Mouse (Mus musculus) C2C12 (cell line): Measurements from ENCODE around the gene Tekt5. TPM values are rescaled to one million over a fixed set of nuclear protein-coding genes. Genes with fewer than 3 reads are reported as not detected.

Experiments
- H3K27me3 ChIP-seq: one replicate; pipeline ENCODE4 v1.6.1; 2011; ENCODE audit not compliant: control insufficient read depth, insufficient read depth, insufficient read length
- H3K36me3 ChIP-seq: one replicate; pipeline ENCODE4 v1.6.1; 2011; ENCODE audit not compliant: control insufficient read depth, insufficient read depth
- H3K4me3 ChIP-seq: one replicate; pipeline ENCODE4 v1.5.1; 2011; ENCODE audit warnings: mild to moderate bottlenecking, control low read depth; ENCODE audit not compliant: poor library complexity, insufficient read depth, severe bottlenecking
- H3K79me2 ChIP-seq: one replicate; pipeline ENCODE4 v1.6.1; 2011; ENCODE audit not compliant: control insufficient read depth, insufficient read depth
- H3K79me3 ChIP-seq: one replicate; pipeline ENCODE4 v1.6.1; 2011; ENCODE audit warnings: low read depth, control low read depth
- H3ac ChIP-seq: one replicate; pipeline ENCODE3; 2011; ENCODE audit warnings: low read depth; ENCODE audit not compliant: control insufficient read depth, insufficient read length
- CEBPB ChIP-seq: IDR thresholded peaks from one replicate; pipeline ENCODE4 v1.6.1; 2011; ENCODE audit warnings: low read depth, mild to moderate bottlenecking, control low read depth, moderate library complexity
- CTCF ChIP-seq: IDR thresholded peaks from one replicate; pipeline ENCODE4 v1.5.1; 2011; ENCODE audit not compliant: control insufficient read depth, insufficient read depth, insufficient read length
- FOSL1 ChIP-seq: IDR thresholded peaks from one replicate; pipeline ENCODE4 v1.8.0; 2011; ENCODE audit warnings: mild to moderate bottlenecking, low read length; ENCODE audit not compliant: poor library complexity, insufficient read depth, severe bottlenecking
- MAX ChIP-seq: IDR thresholded peaks from one replicate; pipeline ENCODE4 v1.6.1; 2011; ENCODE audit warnings: mild to moderate bottlenecking, control low read depth
- MYOD1 ChIP-seq: IDR thresholded peaks from one replicate; pipeline ENCODE4 v1.6.1; 2011; ENCODE audit warnings: low read depth; ENCODE audit not compliant: control insufficient read depth, insufficient read length
- MYOG ChIP-seq: IDR thresholded peaks from one replicate; pipeline ENCODE4 v1.6.1; 2011; ENCODE audit not compliant: control insufficient read depth, insufficient read length; ENCODE audit errors: extremely low read depth
- USF1 ChIP-seq: IDR thresholded peaks from one replicate; pipeline ENCODE4 v1.6.1; 2011; ENCODE audit warnings: low read depth, mild to moderate bottlenecking, control low read depth, moderate library complexity
- polyA plus RNA-seq: library from polyadenylated mRNA; unstranded; fragments of >200 nt; fragmentation: generic; extraction: Trizol; gene quantifications from one replicate; pipeline ENCODE4 v1.2.1, GENCODE M21; 2012; ENCODE audit warnings: missing spikeins

Gene Tekt5
- polyA plus RNA-seq, 1 experiment, result not detected

DNA sequence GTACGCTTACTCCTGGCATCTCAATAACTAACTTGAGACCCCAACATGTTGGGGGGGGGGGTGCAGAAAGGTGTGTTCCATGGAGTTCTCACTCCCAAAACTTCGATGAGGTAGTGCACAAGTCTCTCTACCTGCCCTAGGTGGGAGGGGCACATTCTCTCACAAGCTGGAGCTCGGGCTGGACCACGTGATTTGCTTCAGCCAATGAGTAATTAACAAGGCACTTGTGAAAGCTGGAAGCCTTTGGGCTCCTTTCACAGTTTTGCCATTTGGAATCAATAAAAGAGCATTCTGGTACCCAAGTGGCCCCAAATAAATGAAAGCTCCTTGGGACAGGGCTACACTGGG is 78.1 kb downstream of the Tekt5 start:
- H3K27me3 ChIP-seq, result no peaks in the 10 kb centered on the region
- H3K79me2 ChIP-seq, result peaks cover 13% of the 10 kb centered on the region
- TF ChIP-seq FOSL1, result no peak
- no peak for TF ChIP-seq MYOD1
- no peak for TF ChIP-seq USF1
- no peak for TF ChIP-seq CTCF
- no peak for TF ChIP-seq MYOG
- H3K36me3 ChIP-seq, result no peaks in the 10 kb centered on the region
- no peak overlapping the region for H3ac ChIP-seq
- no peak overlapping the region for H3K4me3 ChIP-seq
- peaks cover 6% of the 10 kb centered on the region for H3K79me3 ChIP-seq

DNA sequence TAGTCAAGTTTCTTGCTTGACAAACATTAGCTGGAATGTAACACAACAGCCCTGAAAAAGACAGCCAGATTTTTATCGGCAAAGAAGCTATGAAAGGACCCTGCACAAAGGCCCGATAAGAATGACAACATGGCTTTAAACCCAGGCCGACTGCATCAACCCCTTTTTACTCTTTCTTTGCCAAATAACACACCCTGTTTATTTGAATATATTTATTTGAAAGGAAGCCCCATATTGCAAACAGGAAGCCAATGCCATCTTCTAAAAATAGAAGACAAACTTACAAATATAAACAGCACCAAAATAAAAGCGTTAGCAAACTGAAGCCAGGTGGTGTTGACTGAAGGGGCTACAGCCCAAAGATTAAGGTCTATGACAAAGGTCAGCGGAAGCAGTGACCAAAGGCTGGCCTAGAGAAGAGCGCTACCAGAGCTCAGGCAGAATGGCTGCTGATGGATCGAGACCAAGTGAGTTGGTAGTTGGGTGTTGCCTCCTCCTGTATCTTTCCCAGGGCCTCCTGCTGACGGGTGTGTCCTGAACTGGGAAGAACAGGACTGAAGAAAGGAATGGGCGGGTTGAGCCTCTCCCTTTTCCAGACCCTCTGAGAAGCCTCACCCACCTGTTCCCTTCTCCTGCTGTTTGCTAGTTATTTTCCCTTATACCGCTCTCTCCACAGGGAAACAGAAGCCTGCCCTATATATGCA is 78.6 kb downstream of the Tekt5 start:
- Histone ChIP-seq H3K4me3 (no peak overlapping the region), H3K79me3 (peaks cover 6% of the 10 kb centered on the region), H3K27me3 (no peaks in the 10 kb centered on the region), H3ac (no peak overlapping the region), H3K36me3 (no peaks in the 10 kb centered on the region), H3K79me2 (peaks cover 19% of the 10 kb centered on the region)
- no peak for TF ChIP-seq FOSL1
- TF ChIP-seq MAX, result no peak
- TF ChIP-seq MYOG, result no peak
- TF ChIP-seq MYOD1, result no peak
- TF ChIP-seq CTCF, result no peak
- no peak for TF ChIP-seq CEBPB
- TF ChIP-seq USF1, result no peak

DNA sequence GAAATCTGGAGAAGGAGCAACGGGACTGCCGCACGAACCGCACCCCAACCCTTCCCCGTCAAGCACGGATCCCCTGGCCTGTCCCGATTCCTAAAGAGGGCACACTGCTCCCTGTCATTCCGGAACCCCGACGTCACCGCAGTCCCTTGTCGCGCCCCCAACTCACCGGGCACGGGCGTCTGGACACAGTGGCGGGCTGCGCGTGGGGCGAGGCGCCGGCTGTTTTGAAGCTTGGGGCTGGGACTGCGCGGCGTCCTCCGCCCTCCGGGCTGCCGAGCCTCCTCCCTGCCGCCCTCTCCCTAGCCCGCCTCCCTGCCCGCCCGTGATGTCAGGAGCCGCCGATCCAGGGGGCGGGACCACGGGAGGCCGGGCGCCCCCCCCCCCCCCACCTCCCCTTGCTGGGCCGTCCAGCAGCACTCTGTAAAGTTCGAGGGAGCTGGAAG is 81.6 kb downstream of the Tekt5 start, which contains the start of gene Emp2:
TSS of gene Emp2 (minus strand) at position 323 of the 443 bp plus-strand sequence.
- Histone ChIP-seq H3K4me3 (peak within 1 kb of the TSS; percentile 49), H3ac (peak within 1 kb of the TSS; percentile 72), H3K27me3 (no peaks in the 10 kb centered on the region), H3K79me2 (peaks cover 44% of the 10 kb centered on the region), H3K79me3 (peaks cover 10% of the 10 kb centered on the region), H3K36me3 (no peaks in the 10 kb centered on the region)
- TF ChIP-seq CEBPB (no peak), MYOD1 (no peak), USF1 (no peak), FOSL1 (no peak), MYOG (no peak), CTCF (no peak), MAX (no peak)

DNA sequence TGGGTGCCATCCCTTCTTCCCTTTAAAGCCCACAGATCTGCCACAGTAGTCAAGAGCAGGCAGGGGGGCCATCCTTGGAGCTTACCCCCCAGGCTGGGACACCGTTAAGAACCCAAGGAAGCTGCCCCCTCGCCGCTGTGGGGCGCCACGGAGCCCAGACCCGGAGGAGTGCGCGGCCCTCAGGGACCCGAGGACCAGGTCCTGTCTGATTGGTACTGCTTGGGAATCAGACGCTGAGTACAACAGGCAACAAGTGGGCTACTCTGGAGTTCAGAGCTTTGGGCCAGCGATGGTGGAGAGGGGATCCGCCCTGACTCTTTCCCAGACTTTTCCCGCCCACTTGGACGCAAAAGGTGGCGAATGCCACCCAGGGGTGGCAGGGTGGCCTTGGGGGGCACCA is 82.1 kb downstream of the Tekt5 start:
- TF ChIP-seq CTCF (peak; percentile 61), FOSL1 (no peak), MYOG (no peak), CEBPB (no peak), MAX (no peak), MYOD1 (no peak)
- Histone ChIP-seq H3ac (peak overlapping the region; percentile 72), H3K36me3 (no peaks in the 10 kb centered on the region), H3K27me3 (no peaks in the 10 kb centered on the region), H3K79me3 (peaks cover 10% of the 10 kb centered on the region), H3K79me2 (peaks cover 46% of the 10 kb centered on the region), H3K4me3 (peak overlapping the region; percentile 49)

DNA sequence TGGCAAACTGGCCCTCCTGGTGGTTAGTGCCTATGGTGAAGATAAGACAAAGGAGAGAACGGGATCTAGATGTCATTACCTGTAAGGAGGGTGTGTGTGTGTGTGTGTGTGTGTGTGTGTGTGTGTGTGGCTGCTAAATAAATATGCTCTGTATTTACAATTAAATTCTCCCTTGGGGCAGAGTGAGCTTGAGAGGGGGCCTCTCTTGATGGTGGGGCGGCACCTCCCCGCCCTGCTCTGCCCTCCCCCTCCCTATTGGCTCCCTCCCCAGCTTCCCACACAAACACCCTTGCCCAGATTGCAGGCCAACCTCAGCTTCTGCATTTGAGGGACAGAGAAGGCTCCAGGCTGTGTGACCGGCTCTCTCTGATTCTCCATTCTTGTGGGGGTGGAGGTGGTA is 83.3 kb downstream of the Tekt5 start:
- H3K79me3 ChIP-seq, result peaks cover 10% of the 10 kb centered on the region
- no peaks in the 10 kb centered on the region for H3K27me3 ChIP-seq
- no peak overlapping the region for H3K4me3 ChIP-seq
- no peaks in the 10 kb centered on the region for H3K36me3 ChIP-seq
- H3ac ChIP-seq, result no peak overlapping the region
- TF ChIP-seq MAX (no peak), USF1 (no peak), FOSL1 (no peak), MYOD1 (no peak), CEBPB (no peak), MYOG (no peak), CTCF (no peak)
- peaks cover 46% of the 10 kb centered on the region for H3K79me2 ChIP-seq

DNA sequence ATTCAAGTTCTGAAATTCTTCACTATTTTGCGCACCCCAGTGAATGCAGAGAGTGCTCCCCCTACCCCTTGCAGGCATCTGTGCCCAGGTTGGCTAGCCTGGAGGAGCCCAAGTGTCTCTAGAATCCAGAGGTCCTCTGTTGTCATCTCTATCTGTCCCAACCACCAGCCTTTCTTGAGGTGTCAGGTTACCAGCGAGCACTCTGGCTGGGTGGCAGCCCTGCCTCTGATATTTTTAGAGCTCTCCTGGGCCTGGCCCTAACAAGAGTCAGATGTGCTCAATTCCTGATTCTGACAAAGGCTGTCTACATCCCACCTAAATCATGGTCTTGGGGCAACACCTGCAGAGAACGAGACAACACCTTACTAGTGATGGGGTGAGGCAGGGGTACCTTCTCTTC is 84.2 kb downstream of the Tekt5 start:
- H3K27me3 ChIP-seq, result no peaks in the 10 kb centered on the region
- TF ChIP-seq MYOG (no peak), MYOD1 (no peak), FOSL1 (no peak), CEBPB (no peak), CTCF (no peak), USF1 (no peak), MAX (no peak)
- H3K79me2 ChIP-seq, result peaks cover 46% of the 10 kb centered on the region
- no peak overlapping the region for H3K4me3 ChIP-seq
- H3K79me3 ChIP-seq, result peaks cover 10% of the 10 kb centered on the region
- no peaks in the 10 kb centered on the region for H3K36me3 ChIP-seq
- H3ac ChIP-seq, result no peak overlapping the region
